Mouse (Mus musculus) kidney, embryonic 16.5 days (tissue): Measurements from ENCODE around the gene Cdh11. TPM values are rescaled to one million over a fixed set of nuclear protein-coding genes. Genes with fewer than 3 reads are reported as not detected.
"Not testable (repeated sequence)": the region's sequence is repeated elsewhere in the genome, so short reads cannot be mapped to it uniquely, and the experiment has no call there.

Experiments
- ATAC-seq: fragments of 200-750 bp; cut with Nextera tagmentation; 2 replicates; pipeline ENCODE4 v1.8.0; 2017; ENCODE audit warnings: moderate TSS enrichment; ENCODE audit not compliant: low FRiP score, low TSS enrichment
- H3K27ac ChIP-seq: fragments of 300-500 bp; sonication (generic); 2 replicates; pipeline ENCODE4 v1.5.1; 2014; ENCODE audit warnings: low read length
- H3K27me3 ChIP-seq: fragments of 300-500 bp; sonication (generic); 2 replicates; pipeline ENCODE4 v1.6.1; 2014; ENCODE audit warnings: low read length, control low read depth, mixed read lengths; ENCODE audit not compliant: insufficient read depth
- H3K36me3 ChIP-seq: fragments of 300-500 bp; sonication (generic); 2 replicates; pipeline ENCODE4 v1.6.1; 2014; ENCODE audit warnings: low read length, control low read depth, mixed read lengths; ENCODE audit not compliant: insufficient read depth
- H3K4me1 ChIP-seq: fragments of 300-500 bp; sonication (generic); 2 replicates; pipeline ENCODE4 v1.6.1; 2014; ENCODE audit warnings: low read length, control low read depth, mixed read lengths; ENCODE audit not compliant: insufficient read depth
- H3K4me2 ChIP-seq: fragments of 300-500 bp; sonication (generic); replicated peaks from 2 replicates; pipeline ENCODE4 v1.6.1; 2014; ENCODE audit warnings: low read depth, low read length
- H3K4me3 ChIP-seq: fragments of 300-500 bp; sonication (generic); 2 replicates; pipeline ENCODE4 v1.5.1; 2014; ENCODE audit warnings: mild to moderate bottlenecking, low read length
- H3K9ac ChIP-seq: fragments of 300-500 bp; sonication (generic); replicated peaks from 2 replicates; pipeline ENCODE4 v1.6.1; 2014; ENCODE audit warnings: low read length
- H3K9me3 ChIP-seq: fragments of 300-500 bp; sonication (generic); 2 replicates; pipeline ENCODE4 v1.6.1; 2016; ENCODE audit warnings: low read length, control low read depth
- WGBS: fragments of 180-500 bp; shearing (Covaris S2); extraction: QIAGEN DNeasy Blood & Tissue Kit; methylation state at CpG from one replicate; pipeline ENCODE4 v1.1.7; 2014; 5-methylcytosine and 5-hydroxymethylcytosine counted together
- polyA plus RNA-seq: library from polyadenylated mRNA; unstranded; fragments of >200 nt; fragmentation: Nextera tagmentation; extraction: Ambion mirVana; gene quantifications from 2 replicates; pipeline ENCODE4 v1.2.1, GENCODE M21; 2015

Gene Cdh11
- polyA plus RNA-seq, 1 experiment from 2014 or later = 159 TPM

DNA sequence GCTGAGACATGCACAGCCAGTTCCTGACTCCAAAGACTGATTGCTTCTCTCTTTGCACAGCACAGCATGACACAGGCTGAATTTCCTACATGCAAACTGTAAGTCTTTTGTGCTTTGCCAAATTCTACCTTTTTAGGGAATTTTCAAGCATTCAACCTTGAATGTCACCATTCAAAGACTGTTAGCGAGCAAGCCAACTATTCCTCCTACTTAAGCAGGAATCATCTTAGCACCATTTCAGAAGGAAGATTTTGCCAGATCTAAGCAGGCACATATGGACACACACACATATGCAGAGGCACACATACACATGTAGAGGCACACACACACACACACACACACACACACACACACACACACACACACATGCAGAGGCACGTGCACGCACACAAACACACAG lies 108.3 kb downstream of the Cdh11 start:
- H3K9ac ChIP-seq = no peak overlapping the region
- peaks cover 10% of the 10 kb centered on the region for H3K36me3 ChIP-seq
- no peak overlapping the region for H3K4me3 ChIP-seq
- no peak overlapping the region for H3K4me2 ChIP-seq
- no peaks in the 10 kb centered on the region for H3K9me3 ChIP-seq
- no peaks in the 10 kb centered on the region for H3K4me1 ChIP-seq
- 95% methylated on average over 3 of the region's 3 CpGs for whole genome bisulfite sequencing
- ATAC-seq = no peak
- no peaks in the 10 kb centered on the region for H3K27me3 ChIP-seq
- H3K27ac ChIP-seq = no peak overlapping the region

- not testable (repeated sequence) for H3K9me3 ChIP-seq, H3K4me2 ChIP-seq, H3K9ac ChIP-seq, H3K27me3 ChIP-seq, ATAC-seq, H3K4me3 ChIP-seq, H3K36me3 ChIP-seq, H3K4me1 ChIP-seq, H3K27ac ChIP-seq
- 75% methylated on average over 5 of the region's 5 CpGs for WGBS
Observed at GRCm38 (mm10) chr8:102664561-102664960, 120.9 kb downstream of the Cdh11 start.

DNA sequence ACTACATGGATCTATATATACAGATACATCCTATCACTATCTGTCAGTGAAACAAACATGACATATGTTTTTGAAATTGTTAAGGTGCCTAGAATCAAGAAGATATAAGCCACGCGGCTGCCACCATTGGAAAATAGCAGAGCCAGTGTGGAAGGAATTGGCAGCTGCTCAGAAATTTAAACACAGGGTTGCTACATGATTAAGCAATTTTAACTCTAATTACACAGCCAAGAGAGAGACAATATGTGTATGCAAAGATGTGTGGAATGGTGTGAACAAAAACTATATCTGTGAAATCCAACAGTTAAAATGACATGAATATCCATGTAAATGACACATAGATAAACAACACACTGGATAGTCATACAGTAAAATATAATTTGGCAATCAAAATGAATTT lies 128.9 kb downstream of the Cdh11 start:
- Histone ChIP-seq H3K36me3 (peaks cover 12% of the 10 kb centered on the region), H3K27me3 (no peaks in the 10 kb centered on the region), H3K27ac (no peak overlapping the region), H3K4me2 (no peak overlapping the region), H3K9ac (no peak overlapping the region), H3K4me1 (no peaks in the 10 kb centered on the region), H3K4me3 (no peak overlapping the region), H3K9me3 (no peaks in the 10 kb centered on the region)
- no peak for ATAC-seq
- WGBS = 93% methylated on average over 2 of the region's 2 CpGs

- peaks cover 11% of the 10 kb centered on the region; the same call in 1 of the 2 replicates for H3K36me3 ChIP-seq
- H3K9me3 ChIP-seq = no peaks in the 10 kb centered on the region
- ATAC-seq = no peak
- no peaks in the 10 kb centered on the region for H3K27me3 ChIP-seq
- no peak overlapping the region for H3K27ac ChIP-seq
- H3K4me3 ChIP-seq = no peak overlapping the region
- H3K4me2 ChIP-seq = no peak overlapping the region
- no peak overlapping the region for H3K9ac ChIP-seq
- WGBS = 73% methylated on average over 4 of the region's 4 CpGs
- no peaks in the 10 kb centered on the region for H3K4me1 ChIP-seq
Observed at GRCm38 (mm10) chr8:102651964-102652363, 133.5 kb downstream of the Cdh11 start.

GRCm38 (mm10) chr8:102627151-102627550 lies 158.3 kb downstream of the Cdh11 start:
- Histone ChIP-seq H3K27me3 (no peaks in the 10 kb centered on the region), H3K36me3 (no peaks in the 10 kb centered on the region), H3K9ac (no peak overlapping the region), H3K4me2 (no peak overlapping the region), H3K9me3 (no peaks in the 10 kb centered on the region), H3K4me3 (no peak overlapping the region), H3K4me1 (no peaks in the 10 kb centered on the region), H3K27ac (no peak overlapping the region)
- WGBS = 79% methylated on average over 3 of the region's 3 CpGs
- no peak for ATAC-seq

DNA sequence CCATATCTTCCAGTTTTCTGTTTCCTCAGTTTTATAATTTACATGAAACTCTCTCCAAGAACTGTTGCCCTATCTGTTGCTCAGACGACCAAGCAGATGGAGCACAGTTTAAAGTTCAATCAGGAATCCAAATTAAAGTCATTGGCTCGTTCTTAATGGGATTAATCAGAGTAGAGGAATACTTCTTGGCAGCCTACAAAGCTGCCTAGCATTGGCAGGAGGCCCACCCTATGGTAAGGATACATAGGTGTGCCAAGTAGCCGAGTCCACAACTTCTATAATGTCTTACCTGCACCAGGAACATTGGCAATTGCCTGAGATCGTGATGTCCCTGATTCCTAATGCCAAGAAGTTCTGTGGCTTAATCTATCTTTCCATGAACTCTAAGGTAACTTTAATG lies 173.3 kb downstream of the Cdh11 start:
- Histone ChIP-seq H3K9me3 (no peaks in the 10 kb centered on the region), H3K4me1 (no peaks in the 10 kb centered on the region), H3K36me3 (no peaks in the 10 kb centered on the region), H3K27ac (no peak overlapping the region), H3K4me3 (no peak overlapping the region), H3K9ac (no peak overlapping the region), H3K4me2 (no peak overlapping the region), H3K27me3 (no peaks in the 10 kb centered on the region)
- no peak for ATAC-seq
- 79% methylated on average over 4 of the region's 4 CpGs for WGBS

GRCm38 (mm10) chr8:102601327-102601726 lies 184.1 kb downstream of the Cdh11 start:
- H3K9ac ChIP-seq = no peak overlapping the region
- H3K4me2 ChIP-seq = no peak overlapping the region
- WGBS = 58% methylated on average over 4 of the region's 4 CpGs
- no peaks in the 10 kb centered on the region for H3K27me3 ChIP-seq
- no peak overlapping the region for H3K27ac ChIP-seq
- no peaks in the 10 kb centered on the region for H3K9me3 ChIP-seq
- H3K36me3 ChIP-seq = no peaks in the 10 kb centered on the region
- H3K4me1 ChIP-seq = no peaks in the 10 kb centered on the region
- no peak overlapping the region for H3K4me3 ChIP-seq
- ATAC-seq = no peak

GRCm38 (mm10) chr8:102596523-102596922 lies 188.9 kb downstream of the Cdh11 start:
- Histone ChIP-seq H3K27ac (no peak overlapping the region), H3K9me3 (no peaks in the 10 kb centered on the region), H3K4me3 (no peak overlapping the region), H3K4me2 (no peak overlapping the region), H3K27me3 (no peaks in the 10 kb centered on the region), H3K9ac (no peak overlapping the region), H3K4me1 (no peaks in the 10 kb centered on the region), H3K36me3 (no peaks in the 10 kb centered on the region)
- WGBS = 6% methylated on average over 3 of the region's 3 CpGs
- peak; percentile 97 for ATAC-seq

DNA sequence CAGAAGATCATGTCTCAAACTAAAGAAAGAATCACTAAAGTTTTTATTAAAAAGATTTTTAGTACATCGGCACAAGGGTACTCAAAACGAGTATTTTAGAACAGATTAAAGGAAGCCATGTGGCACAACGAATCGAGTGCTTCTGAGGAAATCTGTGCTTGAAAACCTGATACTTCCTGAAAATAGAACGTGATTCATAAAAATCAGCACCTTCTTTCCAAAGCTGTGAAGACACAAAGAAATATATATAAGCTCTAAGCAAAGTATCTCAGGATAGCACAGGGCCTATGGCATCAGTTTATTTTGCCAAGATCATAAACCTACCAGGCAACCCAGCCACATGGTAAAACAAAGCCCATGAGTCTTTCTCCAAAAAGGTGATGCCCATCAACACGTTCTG lies 191.5 kb downstream of the Cdh11 start:
- Histone ChIP-seq H3K4me3 (no peak overlapping the region), H3K27me3 (no peaks in the 10 kb centered on the region), H3K36me3 (no peaks in the 10 kb centered on the region), H3K9me3 (no peaks in the 10 kb centered on the region), H3K27ac (no peak overlapping the region), H3K4me2 (no peak overlapping the region), H3K4me1 (no peaks in the 10 kb centered on the region), H3K9ac (no peak overlapping the region)
- no peak for ATAC-seq
- 86% methylated on average over 6 of the region's 6 CpGs for WGBS
